Mouse (Mus musculus) heart, embryonic 16.5 days (tissue): ENCODE data around the gene Dnajc27. TPM values are rescaled to one million over a fixed set of nuclear protein-coding genes. Genes with fewer than 3 reads are reported as not detected.

Experiments used
- ATAC-seq: fragments of 200-750 bp; cut with Nextera tagmentation; replicated peaks from 2 replicates; pipeline ENCODE4 v1.8.0; 2017; ENCODE audit warnings: moderate number of reproducible peaks; ENCODE audit not compliant: insufficient read depth, low FRiP score; ENCODE audit errors: extremely low read depth
- H3K27ac ChIP-seq: fragments of 300-500 bp; sonication (generic); 2 replicates; pipeline ENCODE4 v1.5.1; 2014; ENCODE audit warnings: mild to moderate bottlenecking, low read length, control low read depth, moderate library complexity
- H3K27me3 ChIP-seq: fragments of 300-500 bp; sonication (generic); 2 replicates; pipeline ENCODE4 v1.6.1; 2014; ENCODE audit warnings: low read length, mixed read lengths; ENCODE audit not compliant: control insufficient read depth, insufficient read depth
- H3K36me3 ChIP-seq: fragments of 300-500 bp; sonication (generic); 2 replicates; pipeline ENCODE4 v1.6.1; 2014; ENCODE audit not compliant: control insufficient read depth, insufficient read depth
- H3K4me1 ChIP-seq: fragments of 300-500 bp; sonication (generic); 2 replicates; pipeline ENCODE4 v1.6.1; 2014; ENCODE audit warnings: low read length, mixed read lengths; ENCODE audit not compliant: control insufficient read depth, insufficient read depth
- H3K4me2 ChIP-seq: fragments of 300-500 bp; sonication (generic); 2 replicates; pipeline ENCODE4 v1.6.1; 2014; ENCODE audit warnings: low read depth, mild to moderate bottlenecking, control low read depth, low read length
- H3K4me3 ChIP-seq: fragments of 300-500 bp; sonication (generic); 2 replicates; pipeline ENCODE4 v1.5.1; 2014; ENCODE audit warnings: mild to moderate bottlenecking, control low read depth, low read length
- H3K9ac ChIP-seq: fragments of 300-500 bp; sonication (generic); 2 replicates; pipeline ENCODE4 v1.6.1; 2014; ENCODE audit warnings: low read length, control low read depth
- H3K9me3 ChIP-seq: fragments of 300-500 bp; sonication (generic); replicated peaks from 2 replicates; pipeline ENCODE4 v1.6.1; 2016; ENCODE audit warnings: low read length; ENCODE audit not compliant: control insufficient read depth
- WGBS: fragments of 180-500 bp; shearing (Covaris S2); extraction: QIAGEN DNeasy Blood & Tissue Kit; methylation state at CpG from one replicate; pipeline ENCODE4 v1.1.7; 2014; 5-methylcytosine and 5-hydroxymethylcytosine counted together
- polyA plus RNA-seq: library from polyadenylated mRNA; unstranded; fragments of >200 nt; fragmentation: Nextera tagmentation; extraction: Ambion mirVana; gene quantifications from 2 replicates; pipeline ENCODE4 v1.2.1, GENCODE M21; 2015

Gene Dnajc27
- polyA plus RNA-seq, 1 experiment from 2014 or later, result 8.1 TPM

GRCm38 (mm10) chr12:4117579-4117978 lies 35.2 kb downstream of the Dnajc27 start:
- 37% methylated on average over 4 of the region's 4 CpGs for WGBS
- no peak overlapping the region for H3K27ac ChIP-seq
- ATAC-seq, result no peak

GRCm38 (mm10) chr12:4127346-4127745 lies 45.0 kb downstream of the Dnajc27 start:
- H3K9me3 ChIP-seq, result peaks cover 5% of the 10 kb centered on the region; the same call in 1 of the 2 replicates
- no peak overlapping the region for H3K9ac ChIP-seq
- ATAC-seq, result no peak
- H3K36me3 ChIP-seq, result no peaks in the 10 kb centered on the region
- H3K4me2 ChIP-seq, result no peak overlapping the region
- 58% methylated on average over 7 of the region's 7 CpGs for WGBS
- no peaks in the 10 kb centered on the region for H3K27me3 ChIP-seq
- H3K4me1 ChIP-seq, result peaks cover 3% of the 10 kb centered on the region; the same call in 1 of the 2 replicates
- no peak overlapping the region for H3K4me3 ChIP-seq
- no peak overlapping the region for H3K27ac ChIP-seq

More at GRCm38 (mm10) chr12:4117579-4117978, 35.2 kb downstream of the Dnajc27 start:
- Histone ChIP-seq H3K36me3 (no peaks in the 10 kb centered on the region), H3K9me3 (no peaks in the 10 kb centered on the region), H3K4me3 (no peak overlapping the region), H3K4me2 (no peak overlapping the region), H3K4me1 (peaks cover 6% of the 10 kb centered on the region; the same call in 1 of the 2 replicates), H3K9ac (no peak overlapping the region), H3K27me3 (no peaks in the 10 kb centered on the region)

GRCm38 (mm10) chr12:4132941-4133846 lies 50.8 kb downstream of the Dnajc27 start, which contains the start of gene Adcy3:
TSS of gene Adcy3 (plus strand) at chr12:4133103.
- peak within 1 kb of the TSS; percentile 69 for H3K4me3 ChIP-seq
- ATAC-seq, result peak; percentile 86

GRCm38 (mm10) chr12:4133847-4134212 lies 51.4 kb downstream of the Dnajc27 start:
- peaks cover 5% of the 10 kb centered on the region; the same call in 1 of the 2 replicates for H3K9me3 ChIP-seq
- peak overlapping the region; percentile 79 for H3K9ac ChIP-seq
- no peak overlapping the region for H3K27ac ChIP-seq
- ATAC-seq, result 0 out of 2 replicates have a peak, but pooled peaks have one; percentile 10
- peaks cover 5% of the 10 kb centered on the region; the same call in 1 of the 2 replicates for H3K4me1 ChIP-seq
- peak overlapping the region; percentile 80 for H3K4me2 ChIP-seq
- H3K4me3 ChIP-seq, result peak overlapping the region; percentile 69
- no peaks in the 10 kb centered on the region for H3K36me3 ChIP-seq
- H3K27me3 ChIP-seq, result no peaks in the 10 kb centered on the region
- 18% methylated on average over 11 of the region's 11 CpGs for WGBS

More at GRCm38 (mm10) chr12:4132941-4133846, 50.8 kb downstream of the Dnajc27 start, which contains the start of gene Adcy3:
- no peak within 1 kb of the TSS for H3K27ac ChIP-seq
- no peaks in the 10 kb centered on the region for H3K36me3 ChIP-seq
- WGBS, result under 1% methylated on average over 83 of the region's 83 CpGs
- H3K4me2 ChIP-seq, result peak within 1 kb of the TSS; percentile 80
- H3K4me1 ChIP-seq, result peaks cover 5% of the 10 kb centered on the region; the same call in 1 of the 2 replicates
- H3K27me3 ChIP-seq, result no peaks in the 10 kb centered on the region
- peak within 1 kb of the TSS; percentile 79 for H3K9ac ChIP-seq
- H3K9me3 ChIP-seq, result peaks cover 5% of the 10 kb centered on the region; the same call in 1 of the 2 replicates

- no peaks in the 10 kb centered on the region for H3K27me3 ChIP-seq
- H3K4me2 ChIP-seq, result no peak overlapping the region
- no peak for ATAC-seq
- H3K9ac ChIP-seq, result no peak overlapping the region
- H3K4me1 ChIP-seq, result peaks cover 11% of the 10 kb centered on the region; the same call in 1 of the 2 replicates
- no peaks in the 10 kb centered on the region for H3K36me3 ChIP-seq
- H3K27ac ChIP-seq, result no peak overlapping the region
- no peaks in the 10 kb centered on the region for H3K9me3 ChIP-seq
- H3K4me3 ChIP-seq, result no peak overlapping the region
- WGBS, result 90% methylated on average over 5 of the region's 5 CpGs
These were observed 60.8 kb downstream of the Dnajc27 start for GRCm38 (mm10) chr12:4143179-4143578.

- H3K4me2 ChIP-seq, result no peak overlapping the region
- no peak for ATAC-seq
- H3K9ac ChIP-seq, result no peak overlapping the region
- no peaks in the 10 kb centered on the region for H3K36me3 ChIP-seq
- H3K9me3 ChIP-seq, result peaks cover 2% of the 10 kb centered on the region; the same call in 1 of the 2 replicates
- H3K27me3 ChIP-seq, result no peaks in the 10 kb centered on the region
- H3K4me1 ChIP-seq, result peaks cover 3% of the 10 kb centered on the region
- WGBS, result 39% methylated on average over 2 of the region's 2 CpGs
- H3K27ac ChIP-seq, result no peak overlapping the region
- H3K4me3 ChIP-seq, result no peak overlapping the region
These were observed 68.6 kb downstream of the Dnajc27 start for GRCm38 (mm10) chr12:4150936-4151335.

GRCm38 (mm10) chr12:4151969-4152368 lies 69.6 kb downstream of the Dnajc27 start:
- no peak overlapping the region for H3K27ac ChIP-seq
- peaks cover 3% of the 10 kb centered on the region for H3K4me1 ChIP-seq
- H3K9me3 ChIP-seq, result peaks cover 2% of the 10 kb centered on the region; the same call in 1 of the 2 replicates
- no peak overlapping the region for H3K4me2 ChIP-seq
- no peaks in the 10 kb centered on the region for H3K36me3 ChIP-seq
- H3K27me3 ChIP-seq, result no peaks in the 10 kb centered on the region
- no peak overlapping the region for H3K4me3 ChIP-seq
- no peak for ATAC-seq
- no peak overlapping the region for H3K9ac ChIP-seq
- 84% methylated on average over 3 of the region's 3 CpGs for WGBS

- Histone ChIP-seq H3K4me3 (no peak overlapping the region), H3K27me3 (no peaks in the 10 kb centered on the region), H3K9me3 (no peaks in the 10 kb centered on the region), H3K9ac (no peak overlapping the region), H3K4me2 (no peak overlapping the region), H3K4me1 (peaks cover 7% of the 10 kb centered on the region), H3K27ac (no peak overlapping the region), H3K36me3 (no peaks in the 10 kb centered on the region)
- no peak for ATAC-seq
- WGBS, result 32% methylated on average over 2 of the region's 2 CpGs
These were observed 75.1 kb downstream of the Dnajc27 start for GRCm38 (mm10) chr12:4157466-4157865.

GRCm38 (mm10) chr12:4158179-4158578 lies 75.8 kb downstream of the Dnajc27 start:
- H3K36me3 ChIP-seq, result no peaks in the 10 kb centered on the region
- no peak overlapping the region for H3K4me3 ChIP-seq
- no peak overlapping the region for H3K9ac ChIP-seq
- peaks cover 7% of the 10 kb centered on the region for H3K4me1 ChIP-seq
- no peak overlapping the region for H3K4me2 ChIP-seq
- no peak for ATAC-seq
- H3K27me3 ChIP-seq, result no peaks in the 10 kb centered on the region
- H3K9me3 ChIP-seq, result no peaks in the 10 kb centered on the region
- WGBS, result 74% methylated on average over 3 of the region's 3 CpGs
- no peak overlapping the region for H3K27ac ChIP-seq
